Mouse (Mus musculus): ENCODE data around the gene Ccdc148. TPM values are rescaled to one million over a fixed set of nuclear protein-coding genes. Genes with fewer than 3 reads are reported as not detected.

The Ccdc148 gene
- polyA plus RNA-seq, 1 experiment, result 0.27 TPM

DNA sequence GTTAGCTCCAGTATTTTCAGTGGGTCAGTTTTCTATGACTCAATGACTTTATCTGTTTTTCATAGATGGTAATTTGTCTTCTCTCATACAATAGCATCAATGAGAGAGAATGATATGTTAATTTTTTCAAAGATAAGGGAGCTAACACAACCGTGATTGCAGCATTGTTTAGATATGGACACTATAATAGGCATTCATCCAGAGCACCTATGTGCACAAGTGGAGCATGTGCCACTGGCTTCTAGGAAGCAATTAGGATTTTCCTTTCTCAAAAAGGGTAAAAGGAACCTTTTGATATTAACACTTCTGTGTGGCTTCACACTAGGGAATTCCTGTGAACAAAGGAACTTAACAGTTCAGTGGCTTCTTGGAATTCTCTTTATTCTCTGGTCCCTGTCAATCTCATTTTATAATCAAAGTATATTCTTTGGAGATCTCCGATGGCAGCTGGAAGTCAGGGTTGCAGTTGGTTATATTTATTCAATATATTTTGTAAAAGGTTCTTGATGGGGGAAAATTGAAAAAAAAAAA, 203.6 kb downstream of the Ccdc148 start:
- Histone ChIP-seq H3K27ac (ENCODE audit: insufficient read depth, low read depth, low read length) (no peak overlapping the region), H3K4me1 (ENCODE audit: control insufficient read depth, insufficient read depth, low read length) (peaks cover 6% of the 10 kb centered on the region), H3K4me3 (ENCODE audit: insufficient read depth, low read length) (no peak overlapping the region)
- no peak for TF ChIP-seq CTCF (IDR thresholded peaks at IDR 0.05; ENCODE audit: low read depth, low read length)
- no peak for TF ChIP-seq POLR2A (IDR thresholded peaks at IDR 0.05; ENCODE audit: borderline replicate concordance, low read depth, low read length)

GRCm38 (mm10) chr2:58956351-58956750, 204.1 kb downstream of the Ccdc148 start:
- H3K4me3 ChIP-seq (ENCODE audit: insufficient read depth, low read length), result no peak overlapping the region
- H3K27ac ChIP-seq (ENCODE audit: insufficient read depth, low read depth, low read length), result no peak overlapping the region
- TF ChIP-seq POLR2A (IDR thresholded peaks at IDR 0.05; ENCODE audit: borderline replicate concordance, low read depth, low read length) (no peak), CTCF (IDR thresholded peaks at IDR 0.05; ENCODE audit: low read depth, low read length) (no peak)
- peaks cover 6% of the 10 kb centered on the region for H3K4me1 ChIP-seq (ENCODE audit: control insufficient read depth, insufficient read depth, low read length)

GRCm38 (mm10) chr2:58952101-58952500, 208.4 kb downstream of the Ccdc148 start:
- no peak for TF ChIP-seq POLR2A (IDR thresholded peaks at IDR 0.05; ENCODE audit: borderline replicate concordance, low read depth, low read length)
- no peak for TF ChIP-seq CTCF (IDR thresholded peaks at IDR 0.05; ENCODE audit: low read depth, low read length)
- no peak overlapping the region for H3K4me3 ChIP-seq (ENCODE audit: insufficient read depth, low read length)
- H3K4me1 ChIP-seq (ENCODE audit: control insufficient read depth, insufficient read depth, low read length), result peaks cover 6% of the 10 kb centered on the region
- H3K27ac ChIP-seq (ENCODE audit: insufficient read depth, low read depth, low read length), result no peak overlapping the region

GRCm38 (mm10) chr2:58948796-58949195, 211.7 kb downstream of the Ccdc148 start:
- TF ChIP-seq CTCF (IDR thresholded peaks at IDR 0.05; ENCODE audit: low read depth, low read length) (no peak), POLR2A (IDR thresholded peaks at IDR 0.05; ENCODE audit: borderline replicate concordance, low read depth, low read length) (no peak)
- Histone ChIP-seq H3K4me1 (ENCODE audit: control insufficient read depth, insufficient read depth, low read length) (no peaks in the 10 kb centered on the region), H3K4me3 (ENCODE audit: insufficient read depth, low read length) (no peak overlapping the region), H3K27ac (ENCODE audit: insufficient read depth, low read depth, low read length) (no peak overlapping the region)

- TF ChIP-seq POLR2A (IDR thresholded peaks at IDR 0.05; ENCODE audit: borderline replicate concordance, low read depth, low read length) (no peak), CTCF (IDR thresholded peaks at IDR 0.05; ENCODE audit: low read depth, low read length) (no peak)
- H3K4me1 ChIP-seq (ENCODE audit: control insufficient read depth, insufficient read depth, low read length), result 0 out of 2 replicates have a peak, but pooled peaks cover 2% of the 10 kb centered on the region
- H3K4me3 ChIP-seq (ENCODE audit: insufficient read depth, low read length), result no peak overlapping the region
- no peak overlapping the region for H3K27ac ChIP-seq (ENCODE audit: insufficient read depth, low read depth, low read length)
These were observed 219.1 kb downstream of the Ccdc148 start for GRCm38 (mm10) chr2:58941361-58941760.

- no peak overlapping the region for H3K27ac ChIP-seq (ENCODE audit: insufficient read depth, low read depth, low read length)
- no peak overlapping the region for H3K4me3 ChIP-seq (ENCODE audit: insufficient read depth, low read length)
- peaks cover 39% of the 10 kb centered on the region for H3K4me1 ChIP-seq (ENCODE audit: control insufficient read depth, insufficient read depth, low read length)
- TF ChIP-seq CTCF (IDR thresholded peaks at IDR 0.05; ENCODE audit: low read depth, low read length) (no peak), POLR2A (IDR thresholded peaks at IDR 0.05; ENCODE audit: borderline replicate concordance, low read depth, low read length) (no peak)
These were observed 234.9 kb downstream of the Ccdc148 start for GRCm38 (mm10) chr2:58925551-58925950.

DNA sequence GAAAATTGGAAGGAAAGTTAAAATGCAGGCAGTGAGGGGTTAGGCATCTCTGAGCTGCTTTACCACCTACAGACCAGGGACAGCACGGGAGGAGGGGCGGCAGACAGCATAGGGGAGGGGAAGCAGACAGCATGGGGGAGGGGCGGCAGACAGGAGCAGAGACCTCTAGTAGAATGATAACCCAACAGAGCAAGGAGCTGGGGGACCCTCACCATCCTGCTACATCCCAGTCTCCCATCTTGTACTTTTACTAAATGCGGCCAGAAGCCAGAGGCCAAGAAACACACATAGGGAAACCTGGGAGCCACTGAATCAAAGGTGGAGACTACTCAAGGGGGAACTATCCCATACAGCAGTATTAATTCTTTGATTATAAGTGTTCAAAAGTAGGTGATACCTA, 242.1 kb downstream of the Ccdc148 start:
- no peak overlapping the region for H3K4me3 ChIP-seq (ENCODE audit: insufficient read depth, low read length)
- peaks cover 14% of the 10 kb centered on the region for H3K4me1 ChIP-seq (ENCODE audit: control insufficient read depth, insufficient read depth, low read length)
- TF ChIP-seq CTCF (IDR thresholded peaks at IDR 0.05; ENCODE audit: low read depth, low read length) (no peak), POLR2A (IDR thresholded peaks at IDR 0.05; ENCODE audit: borderline replicate concordance, low read depth, low read length) (no peak)
- no peak overlapping the region for H3K27ac ChIP-seq (ENCODE audit: insufficient read depth, low read depth, low read length)

DNA sequence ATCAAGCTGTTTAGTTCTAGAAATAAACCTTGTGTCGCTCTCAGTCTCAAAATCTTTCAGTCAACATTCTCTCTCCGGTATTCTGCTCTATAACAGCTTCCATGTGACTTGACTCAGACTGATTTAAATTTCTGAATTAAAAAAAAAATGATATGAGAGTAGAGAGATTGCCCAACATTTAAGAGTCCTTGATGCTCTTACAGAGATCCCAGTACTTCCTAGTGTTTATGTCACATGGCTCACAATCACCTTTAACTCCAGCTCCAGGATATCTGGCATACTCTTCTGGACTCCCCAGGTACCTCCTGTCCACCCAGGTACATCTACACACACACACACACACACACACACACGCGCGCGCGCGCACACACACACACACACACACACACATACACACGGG, 248.1 kb downstream of the Ccdc148 start:
- Histone ChIP-seq H3K4me1 (ENCODE audit: control insufficient read depth, insufficient read depth, low read length) (no peaks in the 10 kb centered on the region), H3K27ac (ENCODE audit: insufficient read depth, low read depth, low read length) (no peak overlapping the region), H3K4me3 (ENCODE audit: insufficient read depth, low read length) (no peak overlapping the region)
- no peak for TF ChIP-seq CTCF (IDR thresholded peaks at IDR 0.05; ENCODE audit: low read depth, low read length)
- TF ChIP-seq POLR2A (IDR thresholded peaks at IDR 0.05; ENCODE audit: borderline replicate concordance, low read depth, low read length), result no peak

DNA sequence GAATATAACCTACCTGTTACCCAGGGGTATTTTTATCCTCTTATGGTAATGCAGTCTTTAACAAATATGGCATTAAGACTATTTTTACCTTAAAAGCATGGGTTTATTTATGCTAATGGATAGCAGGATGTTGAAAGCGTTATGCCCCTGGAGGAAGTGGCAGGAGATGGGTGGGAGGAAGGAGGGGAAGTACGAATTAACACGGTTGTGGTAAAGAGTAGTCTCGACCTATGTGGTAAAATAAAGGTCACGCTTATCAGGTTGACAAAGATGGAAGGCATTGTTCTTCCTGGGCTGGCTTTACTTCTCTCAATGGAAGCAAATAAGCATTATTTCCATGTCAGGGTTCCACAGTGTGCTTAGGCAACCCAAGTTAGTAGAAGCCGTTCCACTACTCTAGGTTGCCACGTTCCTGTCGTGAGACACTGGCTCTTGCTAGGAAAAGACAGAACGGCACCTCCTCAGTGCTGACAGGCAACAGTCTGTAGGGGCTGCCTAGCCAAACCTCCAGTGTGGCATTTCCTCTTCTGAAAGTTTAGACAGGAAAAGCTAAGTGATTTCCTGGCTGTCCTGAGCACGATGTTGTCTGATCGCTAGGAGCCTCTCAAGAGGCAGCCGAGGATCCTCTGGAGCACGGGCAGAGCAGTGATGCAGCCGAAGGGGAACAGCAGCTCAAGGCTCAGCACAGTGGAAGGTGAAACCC, 253.5 kb downstream of the Ccdc148 start:
- Histone ChIP-seq H3K27ac (ENCODE audit: insufficient read depth, low read depth, low read length) (no peak overlapping the region), H3K4me3 (ENCODE audit: insufficient read depth, low read length) (0 out of 2 replicates have a peak overlapping the region, but pooled peaks have one; percentile 0)
- no peak for TF ChIP-seq POLR2A (IDR thresholded peaks at IDR 0.05; ENCODE audit: borderline replicate concordance, low read depth, low read length)
- TF ChIP-seq CTCF (IDR thresholded peaks at IDR 0.05; ENCODE audit: low read depth, low read length), result no peak

DNA sequence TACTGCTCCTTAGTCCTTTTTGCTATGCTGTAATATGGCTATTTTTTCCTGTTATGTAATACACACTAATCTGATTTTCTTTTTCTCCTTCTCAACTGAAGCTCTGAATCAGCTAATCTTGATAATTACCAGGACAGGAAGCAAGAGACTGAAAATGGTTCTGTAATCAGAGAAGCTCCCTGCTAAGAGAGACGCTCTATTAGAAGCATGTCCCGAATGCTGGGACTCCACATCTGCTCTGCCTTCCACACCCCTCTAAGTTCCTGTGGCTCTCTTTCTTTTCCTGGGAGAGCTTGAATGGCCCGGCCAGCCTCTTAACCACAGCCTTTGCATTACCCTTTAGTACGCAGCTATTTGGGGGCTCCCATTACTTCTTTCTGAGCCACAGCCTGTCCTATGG, 255.4 kb downstream of the Ccdc148 start:
- Histone ChIP-seq H3K4me3 (ENCODE audit: insufficient read depth, low read length) (no peak overlapping the region), H3K4me1 (ENCODE audit: control insufficient read depth, insufficient read depth, low read length) (peaks cover 10% of the 10 kb centered on the region), H3K27ac (ENCODE audit: insufficient read depth, low read depth, low read length) (no peak overlapping the region)
- TF ChIP-seq CTCF (IDR thresholded peaks at IDR 0.05; ENCODE audit: low read depth, low read length), result no peak
- TF ChIP-seq POLR2A (IDR thresholded peaks at IDR 0.05; ENCODE audit: borderline replicate concordance, low read depth, low read length), result no peak

More for the DNA sequence above, 253.5 kb downstream of the Ccdc148 start:
- peaks cover 10% of the 10 kb centered on the region for H3K4me1 ChIP-seq (ENCODE audit: control insufficient read depth, insufficient read depth, low read length)
